Mouse (Mus musculus) regulatory T cell (primary cell): Measurements from ENCODE around the gene Pla2g1b.

Experiments
- in situ Hi-C: fragments of 300-600 bp; cut with MboI, MseI; formaldehyde crosslinking; loops from one replicate; pipeline ENCODE4 v1.15.1; 2025; ENCODE audit warnings: high pct_unique_total_duplicates

Gene Pla2g1b

DNA sequence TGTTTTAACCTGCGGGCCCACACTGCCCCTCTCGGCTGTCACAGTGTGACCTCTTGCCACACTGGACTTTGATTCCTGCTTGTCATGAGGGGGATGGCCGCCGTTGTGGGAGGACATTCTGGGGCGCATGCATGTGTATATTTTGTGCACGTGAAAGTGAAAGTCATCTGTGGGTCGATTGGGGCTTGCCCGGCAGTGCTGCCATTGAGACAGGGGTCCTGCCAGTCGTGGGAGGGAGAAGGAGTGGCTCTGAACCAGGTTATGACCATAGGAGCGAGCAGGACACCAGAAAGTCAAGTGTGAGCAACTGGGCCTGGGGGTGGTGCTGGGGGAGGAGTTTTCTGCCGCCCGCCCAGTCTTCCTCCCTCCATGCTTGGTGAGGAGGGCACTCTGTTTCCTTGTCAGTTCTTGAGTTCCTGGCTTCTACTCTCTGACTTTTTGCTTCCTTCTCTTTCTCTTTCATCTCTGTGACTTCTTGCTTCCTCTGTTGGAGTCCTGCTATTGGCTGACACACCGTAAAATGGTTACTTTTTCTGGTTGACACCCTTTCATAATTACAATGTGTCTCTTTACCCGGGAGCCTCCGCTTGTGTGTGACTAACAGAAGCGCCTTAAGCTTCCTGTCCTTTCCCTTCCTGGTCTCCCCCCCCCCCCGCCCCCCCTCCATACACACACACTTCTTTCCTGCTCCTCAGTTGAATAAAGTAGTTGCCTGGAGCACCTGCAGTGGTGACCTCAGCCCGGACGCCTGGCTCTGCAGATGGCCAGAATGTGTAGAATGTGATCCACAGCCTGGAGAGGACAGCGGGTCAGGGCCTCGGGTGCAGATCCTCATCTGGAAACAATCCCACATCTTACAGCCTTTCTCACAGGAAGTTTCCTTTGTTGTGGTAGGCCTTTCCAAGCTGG, 55.7 kb downstream of the Pla2g1b start:
- in situ Hi-C loops = no loop called here

DNA sequence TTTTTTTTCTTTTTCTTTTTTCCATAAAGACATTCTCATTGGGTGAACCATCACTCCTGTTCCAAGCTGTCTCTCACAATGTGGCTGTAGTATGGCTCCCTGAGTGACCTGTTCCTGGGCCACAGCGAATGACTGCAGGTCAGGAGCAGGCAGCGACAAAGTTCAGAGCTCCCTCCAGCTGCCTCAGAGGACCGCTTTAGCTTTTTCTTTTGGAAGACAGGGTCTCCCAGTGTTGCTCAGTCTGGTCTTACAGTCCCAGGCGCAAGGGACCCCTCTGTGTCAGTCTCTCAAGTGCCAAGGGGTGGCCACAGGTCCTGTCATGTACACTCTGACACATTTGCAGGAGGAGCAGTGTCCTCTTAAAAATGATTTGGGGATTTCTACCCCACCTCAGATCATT, 56.5 kb downstream of the Pla2g1b start:
- in situ Hi-C loops = no loop called here

DNA sequence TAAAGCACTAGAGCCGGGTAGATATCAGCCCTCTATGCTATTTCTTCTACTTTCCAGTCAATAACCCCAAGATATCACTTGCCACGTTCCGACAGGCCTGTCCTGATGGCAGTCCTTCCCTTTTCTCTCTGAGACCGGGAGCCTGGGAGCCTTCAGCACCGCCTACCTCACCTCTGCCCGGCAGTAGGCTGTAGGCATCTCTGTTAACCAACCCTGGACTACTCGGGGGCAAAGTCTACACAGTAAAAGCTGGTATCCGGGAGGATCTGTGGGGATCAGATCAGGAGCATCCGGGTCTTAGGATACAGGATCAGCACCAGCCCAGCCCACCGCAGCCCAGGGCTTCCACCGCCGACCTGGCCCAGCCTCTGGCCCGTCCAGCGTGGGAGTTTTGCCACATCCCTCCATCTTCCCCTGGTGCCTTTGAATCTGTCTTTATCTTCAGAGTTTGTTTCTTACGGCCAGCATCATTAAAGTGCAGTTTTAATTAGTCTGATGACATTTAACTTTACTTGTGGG, 57.0 kb downstream of the Pla2g1b start:
- in situ Hi-C loops = no loop called here

DNA sequence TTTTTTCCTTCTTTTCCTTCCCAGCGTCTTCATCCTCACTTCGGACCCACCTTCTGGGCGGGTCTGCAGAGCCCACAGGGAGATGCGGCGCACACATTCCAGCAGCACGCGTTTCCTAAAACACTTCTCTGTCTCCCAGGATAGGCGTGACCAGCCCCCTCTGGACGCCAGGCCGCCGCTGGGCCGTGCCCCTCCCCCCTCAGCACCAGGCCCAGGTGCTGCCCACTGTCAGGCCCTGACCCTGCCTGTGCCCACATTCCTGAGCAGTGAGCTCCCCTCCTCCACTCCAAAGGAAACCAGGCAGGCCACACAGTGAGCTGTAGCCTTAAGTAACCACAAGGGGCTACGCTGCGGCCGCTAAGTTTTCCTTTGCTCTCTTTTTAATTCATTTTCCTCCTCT, 57.9 kb downstream of the Pla2g1b start:
- in situ Hi-C loops = no loop called here
